Mouse (Mus musculus) ES-E14 (cell line): ENCODE measurements at regions not wholly inside any gene's neighbourhood (a gene's known extent, or its start where the extent isn't known, plus 50 kb on each side); places are given as distances from the start of the nearest gene placed in this dataset.

Source experiments
- DNase-seq: peaks from one replicate; pipeline ENCODE4 v3.0.0-alpha.2; 2013; ENCODE audit warnings: low read depth, low spot score
- H3K27ac ChIP-seq: 2 replicates; pipeline ENCODE4 v1.5.1; 2012; ENCODE audit warnings: low read depth, mild to moderate bottlenecking, low read length, moderate library complexity, mixed read lengths; ENCODE audit not compliant: poor library complexity, insufficient read depth, severe bottlenecking
- H3K36me3 ChIP-seq: 2 replicates; pipeline ENCODE4 v1.6.1; 2012; ENCODE audit warnings: mild to moderate bottlenecking, low read length, moderate library complexity, mixed read lengths; ENCODE audit not compliant: control insufficient read depth, poor library complexity, insufficient read depth, severe bottlenecking
- H3K4me1 ChIP-seq, 2 experiments: fragments of 150-350 bp in 1 of 2; sonication (generic) in 1 of 2; 2 replicates each; pipeline ENCODE4 v1.6.1; 2012; ENCODE audit warnings: low read length in 2 of 2, mild to moderate bottlenecking in 1 of 2, mixed read lengths in 1 of 2; ENCODE audit not compliant: control insufficient read depth in 2 of 2, insufficient read depth in 2 of 2, poor library complexity in 1 of 2
- H3K4me3 ChIP-seq, 2 experiments: fragments of 150-350 bp in 1 of 2; sonication (generic) in 1 of 2; 2 replicates each; pipeline ENCODE4 v1.5.1; 2012; ENCODE audit warnings: low read length in 2 of 2, low read depth in 1 of 2, mild to moderate bottlenecking in 1 of 2, mixed read lengths in 1 of 2; ENCODE audit not compliant: insufficient read depth in 1 of 2, poor library complexity in 1 of 2, severe bottlenecking in 1 of 2
- H3K9ac ChIP-seq: 2 replicates; pipeline ENCODE4 v1.6.1; 2012; ENCODE audit warnings: low read depth, mild to moderate bottlenecking, low read length, mixed read lengths; ENCODE audit not compliant: poor library complexity, insufficient read depth, severe bottlenecking
- H3K9me3 ChIP-seq: fragments of 150-350 bp; sonication (generic); 2 replicates; pipeline ENCODE4 v1.6.1; 2012; ENCODE audit warnings: low read depth, mild to moderate bottlenecking, low read length; ENCODE audit not compliant: control insufficient read depth, insufficient read depth
- CHD2 ChIP-seq: IDR thresholded peaks from 2 replicates; pipeline ENCODE4 v1.6.1; 2014; ENCODE audit warnings: mild to moderate bottlenecking, low read depth, low read length, inconsistent platforms
- HCFC1 ChIP-seq: IDR thresholded peaks from 2 replicates; pipeline ENCODE4 v1.6.1; 2012; ENCODE audit warnings: low read length, inconsistent platforms, borderline replicate concordance; ENCODE audit not compliant: insufficient read depth
- MAFK ChIP-seq: IDR thresholded peaks from 2 replicates; pipeline ENCODE4 v1.6.1; 2014; ENCODE audit warnings: mild to moderate bottlenecking, low read depth, low read length, inconsistent platforms; ENCODE audit not compliant: insufficient read depth
- ZC3H11A ChIP-seq: IDR thresholded peaks from 2 replicates; pipeline ENCODE4 v1.6.1; 2012; ENCODE audit warnings: low read depth, mild to moderate bottlenecking, inconsistent platforms, low read length, borderline replicate concordance
- ZNF384 ChIP-seq: IDR thresholded peaks from 2 replicates; pipeline ENCODE4 v1.6.1; 2012; ENCODE audit warnings: low read depth, low read length, inconsistent platforms
- in situ Hi-C, 2 experiments: fragments of 600-800 bp; cut with MboI; formaldehyde crosslinking; loops; one replicate each; pipeline ENCODE4 v1.15.1; 2025; ENCODE audit warnings: low sequenced_read_pairs in 2 of 2, inconsistent platforms in 1 of 2; ENCODE audit not compliant: unreplicated experiment in 2 of 2

DNA sequence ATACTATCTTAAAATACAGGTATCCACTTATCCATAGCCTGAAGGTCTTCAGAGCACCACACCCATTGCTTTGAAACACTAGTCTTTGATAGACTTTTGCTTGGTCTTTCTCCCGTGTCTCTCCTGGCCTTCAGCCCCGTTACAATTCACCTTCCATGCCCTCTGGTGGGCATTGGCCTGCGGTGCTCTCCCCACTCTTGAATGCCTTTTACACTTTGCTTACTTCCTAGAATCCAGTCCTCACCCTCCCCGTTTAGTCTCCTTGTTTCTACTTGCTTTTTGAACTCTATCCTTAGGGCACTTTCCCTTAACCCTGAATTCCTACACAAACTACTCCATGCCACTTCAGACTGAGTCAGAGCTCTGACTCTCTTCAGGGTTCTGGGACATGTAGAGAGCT, 156.6 kb downstream of the Barhl2 start:
- H3K27ac ChIP-seq = no peak overlapping the region
- H3K36me3 ChIP-seq = no peaks in the 10 kb centered on the region
- no peak for TF ChIP-seq MAFK
- TF ChIP-seq ZNF384 = no peak
- no peak for TF ChIP-seq CHD2
- no peak for TF ChIP-seq ZC3H11A
- TF ChIP-seq HCFC1 = no peak
- DNase-seq = no peak
- H3K9me3 ChIP-seq = no peaks in the 10 kb centered on the region
- in situ Hi-C loops = no loop called here
- peaks cover 0 to 3% of the 10 kb centered on the region in 2 experiments; a peak in 1 of 4 replicates for H3K4me1 ChIP-seq
- no peak overlapping the region for H3K4me3 ChIP-seq
- no peak overlapping the region for H3K9ac ChIP-seq

DNA sequence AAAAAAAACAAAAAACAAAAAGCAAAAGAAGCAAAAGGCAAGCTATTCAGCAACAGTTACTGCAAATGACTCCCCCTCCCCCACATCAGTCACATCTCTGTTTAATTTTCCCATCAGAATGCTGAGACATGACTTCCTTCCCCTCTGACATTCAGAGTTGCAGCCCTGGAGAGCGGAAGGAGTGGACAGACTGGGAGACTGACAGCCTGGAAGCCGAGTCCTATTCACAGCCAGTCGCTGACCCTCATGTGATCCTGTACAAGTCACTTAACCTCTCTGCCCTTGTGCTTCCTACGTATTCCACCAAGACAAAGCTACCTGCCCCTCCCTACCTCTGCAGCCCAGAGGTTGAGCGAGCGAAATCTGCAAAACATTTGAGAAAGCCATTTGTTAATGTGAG, 161.2 kb downstream of the Barhl2 start:
- Histone ChIP-seq H3K27ac (no peak overlapping the region), H3K36me3 (no peaks in the 10 kb centered on the region), H3K9me3 (no peaks in the 10 kb centered on the region), H3K4me1 (peaks cover 3 to 5% of the 10 kb centered on the region in 2 experiments; a peak in 2 of 4 replicates), H3K9ac (no peak overlapping the region), H3K4me3 (no peak overlapping the region; a peak in 1 of 4 replicates)
- TF ChIP-seq ZC3H11A (no peak), ZNF384 (no peak), CHD2 (no peak), MAFK (no peak), HCFC1 (no peak)
- no peak for DNase-seq
- in situ Hi-C loops = no loop called here

DNA sequence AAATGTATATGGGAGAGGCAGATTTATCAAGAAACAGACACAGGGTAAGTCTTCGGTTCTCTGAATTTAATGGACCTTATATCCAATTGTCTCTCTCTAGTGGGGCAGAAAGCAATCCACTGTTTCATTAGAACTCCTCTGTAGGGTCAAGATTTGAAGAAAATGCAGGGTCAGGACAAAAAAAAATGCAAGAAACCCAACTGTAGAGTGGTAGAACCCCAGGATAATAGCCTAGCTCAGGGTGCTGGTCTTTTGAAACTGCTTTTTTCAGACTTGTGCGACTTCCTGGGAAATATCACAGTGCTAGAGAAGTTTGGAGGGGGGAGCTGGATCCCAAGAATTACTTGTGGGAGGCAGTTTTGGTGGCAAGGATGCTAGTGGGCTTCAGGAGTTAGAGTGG, 162.0 kb downstream of the Barhl2 start:
- Histone ChIP-seq H3K4me1 (peaks cover 3 to 5% of the 10 kb centered on the region in 2 experiments; a peak in 2 of 4 replicates), H3K36me3 (no peaks in the 10 kb centered on the region), H3K9ac (no peak overlapping the region), H3K4me3 (no peak overlapping the region), H3K27ac (no peak overlapping the region), H3K9me3 (no peaks in the 10 kb centered on the region)
- no peak for TF ChIP-seq HCFC1
- no peak for TF ChIP-seq CHD2
- TF ChIP-seq ZC3H11A = no peak
- TF ChIP-seq ZNF384 = no peak
- no peak for TF ChIP-seq MAFK
- in situ Hi-C loops = no loop called here
- DNase-seq = no peak

DNA sequence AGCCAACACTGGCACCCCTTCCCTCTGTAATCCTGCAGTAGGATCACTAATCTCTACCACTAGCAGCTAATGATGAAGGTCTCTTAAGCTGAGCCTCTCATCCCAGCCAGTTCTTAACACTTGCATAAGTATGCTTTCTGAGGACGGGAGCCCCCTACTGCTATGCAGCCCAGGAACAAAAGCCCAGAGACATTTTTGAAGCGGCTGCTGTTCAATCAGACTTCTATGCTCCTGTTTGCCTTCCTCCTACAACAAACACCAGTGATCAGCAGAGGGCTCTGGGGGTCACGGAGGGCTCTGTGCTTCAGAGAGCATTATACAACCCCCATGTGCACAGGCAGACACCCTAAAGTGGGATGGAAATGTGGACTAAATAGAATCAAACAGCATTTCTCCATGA, 162.4 kb downstream of the Barhl2 start:
- in situ Hi-C loops = no loop called here
- Histone ChIP-seq H3K36me3 (no peaks in the 10 kb centered on the region), H3K4me3 (no peak overlapping the region), H3K4me1 (peaks cover 3 to 5% of the 10 kb centered on the region in 2 experiments; a peak in 2 of 4 replicates), H3K9me3 (no peaks in the 10 kb centered on the region), H3K9ac (no peak overlapping the region), H3K27ac (no peak overlapping the region)
- DNase-seq = no peak
- no peak for TF ChIP-seq MAFK
- TF ChIP-seq HCFC1 = no peak
- no peak for TF ChIP-seq ZC3H11A
- TF ChIP-seq ZNF384 = no peak
- no peak for TF ChIP-seq CHD2
